Mouse (Mus musculus) neural tube, embryonic 10.5 days (tissue): ENCODE data around the gene Chrm1.
"Not testable (repeated sequence)": the region's sequence is repeated elsewhere in the genome, so short reads cannot be mapped to it uniquely, and the experiment has no call there.

Experiments
- DNase-seq: peaks from one replicate; pipeline ENCODE4 v3.0.0-alpha.2; 2017; ENCODE audit warnings: low spot score; ENCODE audit errors: extremely low spot score

Chrm1 gene

GRCm38 (mm10) chr19:8715868-8716766, 52.5 kb downstream of the Chrm1 start:
- no peak for DNase-seq

DNA sequence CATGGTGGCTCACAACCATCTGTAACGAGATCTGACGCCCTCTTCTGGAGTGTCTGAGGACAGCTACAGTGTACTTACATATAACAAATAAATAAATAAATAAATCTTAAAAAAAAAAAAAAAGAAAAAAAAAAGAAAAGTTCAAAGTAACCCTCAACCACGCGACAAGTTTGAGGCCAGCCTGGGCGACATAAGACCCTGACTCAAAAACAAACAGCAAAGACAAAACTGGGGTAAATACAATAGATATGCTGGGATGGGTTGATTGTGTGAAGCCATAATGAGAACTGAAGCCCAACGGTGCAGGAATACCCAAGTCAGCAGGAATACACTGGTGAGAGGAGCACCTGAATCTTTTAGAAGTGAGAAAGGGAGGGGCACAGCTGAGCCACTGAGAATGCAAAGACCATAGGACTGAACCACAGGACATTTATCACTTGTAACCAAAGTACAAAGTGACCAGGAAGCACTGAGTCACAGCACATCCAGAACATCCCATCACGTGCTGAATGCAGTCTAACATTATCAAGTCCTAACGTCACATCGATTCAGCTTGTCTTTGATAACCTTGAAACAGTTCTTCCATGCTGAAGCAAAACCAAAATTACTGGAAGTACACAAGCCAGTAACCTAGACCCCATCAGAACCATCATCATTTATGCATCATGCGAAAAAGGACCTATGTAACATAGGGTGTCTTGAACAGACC, 53.3 kb downstream of the Chrm1 start:
- no peak for DNase-seq

- peak; percentile 48 for DNase-seq
Measured at GRCm38 (mm10) chr19:8718357-8718756, 54.8 kb downstream of the Chrm1 start.

GRCm38 (mm10) chr19:8719037-8719436, 55.4 kb downstream of the Chrm1 start:
- not testable (repeated sequence) for DNase-seq

DNA sequence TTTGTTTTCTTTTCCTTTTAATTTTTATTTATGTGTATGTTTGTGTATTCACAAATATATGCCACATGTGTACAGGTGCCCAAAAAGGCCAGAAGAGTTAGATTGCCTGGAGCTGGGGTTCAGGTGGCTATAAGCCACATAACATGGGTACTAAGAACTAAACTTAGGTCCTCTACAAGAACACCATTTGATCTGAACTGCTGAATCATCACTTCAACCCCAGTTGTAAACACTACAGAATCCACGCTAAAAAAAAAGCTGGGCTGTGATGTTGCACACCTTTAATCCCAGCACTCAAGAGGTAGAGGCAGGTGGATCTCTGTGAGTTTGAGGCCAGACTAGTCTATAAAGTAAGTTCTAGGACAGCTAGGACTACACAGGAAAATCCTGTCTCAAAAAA, 57.8 kb downstream of the Chrm1 start:
- no peak for DNase-seq

DNA sequence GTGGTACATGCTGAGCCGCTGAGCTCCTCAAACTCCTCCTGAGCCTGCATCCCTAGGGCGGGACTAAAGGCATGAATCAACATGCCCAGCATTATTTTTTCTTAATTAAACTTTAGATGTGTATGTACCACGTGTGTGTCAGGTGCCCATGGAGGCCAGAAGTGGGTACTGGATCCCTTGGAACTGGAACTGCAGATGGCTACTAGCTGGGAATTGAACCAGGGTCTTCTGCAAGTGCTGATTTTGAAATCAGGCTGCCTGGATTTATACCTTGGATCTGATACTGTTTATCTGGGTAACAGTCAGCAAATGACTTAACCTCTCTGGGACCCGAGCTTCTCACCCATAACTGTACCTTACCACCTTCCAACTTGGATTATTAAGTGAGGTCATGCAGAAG, 58.4 kb downstream of the Chrm1 start:
- DNase-seq: no peak

DNA sequence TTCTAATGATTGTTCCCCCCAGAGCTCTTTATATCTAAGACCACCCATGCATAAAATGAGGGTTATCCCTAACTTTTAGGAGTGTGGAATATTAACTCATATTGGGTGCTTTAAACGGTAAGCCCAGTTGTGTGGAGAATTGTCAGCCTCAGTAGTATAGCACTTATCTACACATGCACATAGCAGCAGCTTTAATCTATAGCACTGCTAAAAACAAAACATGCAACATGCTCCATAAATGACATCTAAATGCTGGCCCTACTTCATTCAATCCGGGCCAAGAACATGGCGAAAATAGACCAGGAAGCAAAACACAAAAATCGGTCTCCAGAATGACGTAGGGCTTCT, 58.9 kb downstream of the Chrm1 start:
- DNase-seq: no peak

- DNase-seq: peak; percentile 93
Measured at GRCm38 (mm10) chr19:8722907-8723573, 59.5 kb downstream of the Chrm1 start, which contains the start of gene Slc3a2. TSS of gene Slc3a2 (minus strand) at chr19:8723369.

DNA sequence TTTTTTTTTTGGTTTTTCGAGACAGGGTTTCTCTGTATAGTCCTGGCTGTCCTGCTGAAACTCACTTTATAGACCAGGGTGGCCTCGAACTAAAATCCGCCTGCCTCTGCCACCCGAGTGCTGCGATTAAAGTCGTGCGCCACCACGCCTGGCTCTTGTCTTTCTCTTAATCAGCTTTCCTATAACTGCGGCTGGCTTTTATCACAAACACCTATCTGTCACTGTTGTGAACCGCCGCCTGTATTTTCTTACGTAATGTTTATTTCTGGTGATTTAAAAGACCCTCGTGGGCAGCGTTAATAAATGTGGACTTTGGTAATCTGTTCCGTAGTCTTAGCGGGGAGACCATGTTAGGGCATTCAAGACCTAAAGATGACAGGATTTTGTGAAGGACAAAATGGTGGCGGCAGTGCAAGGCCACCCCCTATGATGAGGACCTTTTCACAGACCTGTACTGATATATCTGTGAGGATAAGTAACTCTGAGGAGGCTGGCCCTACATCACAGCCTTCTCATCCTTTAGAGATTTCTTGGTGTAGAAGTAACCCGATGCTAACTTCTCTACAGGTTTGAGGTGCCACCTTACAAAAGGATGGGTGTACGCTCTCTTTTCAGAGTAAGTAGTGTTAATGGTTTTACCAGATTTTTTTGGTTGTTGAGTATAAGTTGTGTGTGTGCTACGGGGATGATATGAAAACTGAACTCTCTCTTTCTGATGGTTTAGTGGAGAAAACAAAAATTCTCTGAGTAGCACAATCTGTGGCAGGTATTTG, 60.2 kb downstream of the Chrm1 start:
- DNase-seq: peak; percentile 45

DNA sequence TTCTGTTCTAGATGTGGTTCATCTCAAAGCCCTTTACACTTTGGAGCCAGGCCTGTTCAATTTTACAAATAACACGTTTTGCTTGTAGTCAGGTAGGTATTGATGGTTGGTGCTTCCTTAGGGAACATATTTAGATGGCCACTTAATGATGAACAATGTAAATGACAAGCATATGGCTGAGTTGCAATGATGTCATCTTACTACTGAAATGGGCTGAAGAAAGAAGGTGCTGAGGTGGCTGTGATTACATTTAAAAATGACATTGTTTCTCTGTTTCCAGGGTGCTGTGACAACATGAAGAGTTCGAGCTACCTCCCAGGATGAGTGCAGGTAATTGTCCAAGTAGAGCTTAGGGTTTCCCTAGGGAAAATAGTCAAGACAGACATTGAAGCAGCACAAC, 60.8 kb downstream of the Chrm1 start:
- DNase-seq: no peak

DNA sequence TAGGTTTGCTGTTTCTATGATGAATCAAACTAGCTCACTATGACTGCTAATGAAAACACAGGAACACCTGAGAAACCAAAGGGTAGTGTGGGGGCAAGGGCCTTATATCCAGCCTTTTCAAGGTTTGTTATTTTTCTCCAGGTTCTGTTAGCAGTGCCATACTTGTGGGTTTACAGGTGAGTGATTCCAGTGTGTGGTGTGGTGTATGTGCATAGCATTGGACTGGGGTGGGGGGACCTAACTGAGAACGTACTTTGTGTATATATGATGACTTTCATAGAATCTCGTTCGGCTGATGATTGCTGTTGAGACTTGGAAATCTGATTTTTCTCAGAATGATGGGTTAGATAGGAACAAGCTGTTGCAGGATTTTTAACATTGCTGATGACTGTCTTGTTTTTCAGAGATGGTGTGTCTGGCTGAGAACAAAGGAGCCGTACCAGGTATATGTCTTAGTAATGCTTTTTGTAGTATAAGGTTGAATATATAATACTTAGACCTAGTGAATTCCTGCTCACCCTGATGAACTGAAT, 61.6 kb downstream of the Chrm1 start:
- DNase-seq: no peak

DNA sequence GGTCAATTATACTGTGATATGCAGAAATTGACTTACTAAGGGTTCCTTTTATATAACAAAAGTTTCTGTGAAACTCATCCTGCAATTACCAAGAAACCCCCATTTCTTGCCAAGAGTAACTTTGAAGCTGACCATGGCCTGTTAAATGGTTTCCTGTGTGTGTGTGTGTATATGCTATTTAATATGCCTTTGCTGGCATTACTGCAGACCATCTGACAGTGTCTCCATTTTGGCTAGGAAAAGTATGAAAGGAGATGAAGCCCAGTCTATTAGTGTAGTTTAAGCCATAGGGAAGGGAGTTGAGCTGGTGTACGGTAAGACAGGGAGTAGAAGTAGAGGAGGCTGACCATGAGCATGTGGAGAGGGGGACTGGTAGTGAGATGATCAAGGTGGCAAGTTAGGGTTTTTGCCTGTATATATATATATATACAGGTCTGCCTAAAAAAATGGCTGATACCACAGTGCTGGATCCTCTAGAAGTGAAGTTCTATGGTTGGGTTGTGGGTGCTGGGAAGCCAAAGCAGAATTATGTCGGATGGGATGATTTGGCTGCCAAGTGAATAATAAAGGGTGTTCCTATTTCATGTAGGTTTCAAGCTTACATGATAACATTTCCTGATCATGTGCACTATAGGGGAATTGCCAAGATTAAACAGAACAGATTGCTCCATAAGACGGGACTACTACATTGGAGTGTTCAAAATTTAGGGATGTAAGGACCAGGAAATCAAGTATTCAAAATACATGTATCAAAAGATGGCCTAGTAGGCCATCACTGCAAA, 63.2 kb downstream of the Chrm1 start:
- DNase-seq: no peak

DNA sequence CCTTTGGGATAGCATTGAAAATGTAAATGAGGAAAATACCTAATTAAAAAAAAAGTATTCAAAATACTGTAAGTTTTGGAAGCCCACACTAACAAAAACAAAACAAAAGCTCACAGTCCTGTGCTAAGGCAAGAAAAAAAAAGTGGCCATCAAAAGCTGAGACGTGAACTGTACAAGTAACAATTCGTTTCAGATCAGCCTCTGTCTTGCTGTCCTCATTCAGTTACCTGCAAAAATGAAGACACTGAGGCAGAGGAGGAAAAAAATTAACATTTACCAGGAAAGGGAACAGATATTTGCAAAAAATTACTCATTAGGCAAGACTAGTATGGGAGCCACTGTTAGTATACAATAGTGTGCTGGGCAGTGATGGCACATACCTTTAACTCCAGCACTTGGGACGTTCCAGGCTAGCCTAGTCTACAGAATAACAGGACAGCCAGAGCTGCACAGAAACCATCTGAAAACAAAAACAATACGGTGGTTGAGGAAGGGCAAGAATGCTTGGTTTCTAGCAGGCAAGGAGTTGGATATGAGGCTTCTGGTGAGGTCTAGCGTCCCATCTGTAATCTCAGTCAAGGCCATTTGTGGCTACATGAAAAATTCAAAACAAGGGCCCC, 64.0 kb downstream of the Chrm1 start:
- no peak for DNase-seq

DNA sequence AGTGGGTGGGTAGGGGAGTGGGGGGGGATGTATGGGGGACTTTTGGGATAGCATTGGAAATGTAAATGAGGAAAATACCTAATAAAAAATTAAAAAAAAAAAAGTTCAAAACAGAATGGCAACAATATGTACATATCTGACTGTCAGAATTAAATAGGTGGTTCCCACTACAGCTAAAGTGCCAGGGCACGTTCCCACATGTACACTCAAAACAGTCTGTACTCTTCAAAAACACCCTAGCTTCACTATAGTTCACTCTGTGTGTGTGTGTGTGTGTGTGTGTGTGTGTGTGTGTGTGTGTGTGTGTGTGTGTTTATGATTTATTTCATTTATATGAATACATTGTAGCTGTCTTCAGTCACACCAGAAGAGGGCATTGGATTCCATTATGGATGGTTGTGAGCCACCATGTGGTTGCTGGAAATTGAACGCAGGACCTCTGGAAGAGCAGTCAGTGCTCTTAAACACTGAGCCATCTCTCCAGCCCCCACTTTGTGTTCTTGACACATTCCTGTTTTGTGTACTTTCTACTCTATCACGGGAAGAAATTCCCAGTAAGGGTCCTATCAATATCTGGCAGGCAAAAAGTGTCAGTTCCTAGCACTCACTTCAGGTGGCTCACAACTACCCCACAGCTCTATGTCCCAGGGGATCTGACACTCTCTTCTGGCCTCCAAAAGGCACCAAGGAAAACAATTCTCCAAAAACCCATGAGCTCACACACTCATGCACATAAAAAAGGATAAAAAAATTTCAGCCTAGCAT, 64.9 kb downstream of the Chrm1 start:
- not testable (repeated sequence) for DNase-seq
